Mouse (Mus musculus) kidney, postnatal 36 days (tissue): Measurements from ENCODE around the gene Enpp6.
"Not testable (repeated sequence)": the region's sequence is repeated elsewhere in the genome, so short reads cannot be mapped to it uniquely, and the experiment has no call there.

Source experiments
- DNase-seq, 2 experiments: peaks; one replicate each; pipeline ENCODE4 v3.0.0; 2021 to 2022; ENCODE audit warnings: mixed read lengths in 2 of 2

The Enpp6 gene

DNA sequence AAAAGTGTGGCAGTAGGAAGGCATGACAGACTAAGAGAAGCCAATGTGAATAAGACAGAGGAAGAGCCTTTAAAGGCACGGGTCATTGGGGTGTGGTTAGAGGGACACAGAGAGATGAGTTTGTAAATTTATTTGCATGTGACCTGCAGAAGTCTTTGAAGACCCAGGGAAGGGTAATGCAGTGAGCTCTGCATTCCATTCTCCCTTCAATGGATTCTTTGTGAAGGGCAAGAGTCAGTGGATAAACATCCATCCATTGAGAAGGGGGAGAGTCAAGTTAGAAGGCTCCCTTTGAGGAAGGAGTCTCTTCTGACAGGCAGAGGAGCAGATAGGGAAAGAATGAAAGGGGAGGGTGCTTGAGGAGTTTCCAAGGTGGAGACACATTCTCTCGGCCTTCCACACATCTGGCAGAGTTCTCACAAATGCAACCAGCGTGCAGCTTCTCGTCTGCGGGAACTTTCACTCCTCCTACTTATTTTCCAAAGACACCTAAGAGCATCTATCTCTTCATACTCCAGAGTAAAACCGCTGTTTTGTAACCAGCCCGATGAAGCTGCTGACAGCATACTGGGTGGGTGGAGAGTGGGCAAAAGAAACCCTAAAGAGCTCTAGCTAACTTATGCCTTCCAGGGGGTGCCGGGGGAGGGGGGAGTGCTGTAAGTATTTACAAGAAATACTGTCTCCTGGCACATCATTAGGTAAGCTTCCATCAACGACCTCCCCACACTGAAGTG, 9.4 kb downstream of the Enpp6 start:
- no peak for DNase-seq

DNA sequence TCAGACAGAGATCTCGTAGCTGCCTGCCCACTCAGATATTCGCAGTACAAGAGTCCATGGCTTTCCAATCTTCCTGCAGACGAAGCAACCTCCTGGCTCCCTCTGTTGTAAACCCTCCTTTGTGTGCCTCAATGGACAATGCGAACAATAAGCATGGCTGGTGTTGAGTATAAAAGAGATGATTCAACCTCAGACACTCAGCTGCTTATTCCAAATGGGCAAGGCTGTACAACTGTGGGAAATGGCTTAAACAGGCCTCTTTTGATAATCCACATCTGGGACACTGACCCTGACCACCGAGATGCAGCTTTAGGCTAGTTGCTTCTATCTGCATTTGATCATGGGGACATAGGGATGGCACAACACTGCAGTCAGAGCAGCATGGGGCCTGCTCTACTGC, 19.0 kb downstream of the Enpp6 start:
- DNase-seq = no peak

DNA sequence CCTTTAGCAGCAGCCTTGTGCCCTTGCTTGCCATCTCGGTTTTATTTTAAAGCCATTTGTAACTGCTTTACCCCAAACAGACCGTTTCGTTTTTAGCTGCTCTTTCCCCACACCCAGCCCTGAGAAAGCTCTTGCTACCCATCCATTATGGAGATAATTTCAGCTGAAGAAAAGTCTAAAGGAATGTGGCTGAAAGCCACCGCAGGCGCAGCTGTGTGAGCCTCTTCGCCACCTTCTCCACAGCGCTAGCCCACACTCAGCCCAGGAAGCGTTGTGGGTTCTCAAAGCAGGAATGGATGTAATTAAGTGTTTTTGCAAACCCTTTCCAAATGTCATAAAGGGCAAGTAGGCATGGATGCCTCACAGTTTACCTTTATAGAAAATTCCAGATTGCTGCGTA, 20.1 kb downstream of the Enpp6 start:
- DNase-seq = no peak

DNA sequence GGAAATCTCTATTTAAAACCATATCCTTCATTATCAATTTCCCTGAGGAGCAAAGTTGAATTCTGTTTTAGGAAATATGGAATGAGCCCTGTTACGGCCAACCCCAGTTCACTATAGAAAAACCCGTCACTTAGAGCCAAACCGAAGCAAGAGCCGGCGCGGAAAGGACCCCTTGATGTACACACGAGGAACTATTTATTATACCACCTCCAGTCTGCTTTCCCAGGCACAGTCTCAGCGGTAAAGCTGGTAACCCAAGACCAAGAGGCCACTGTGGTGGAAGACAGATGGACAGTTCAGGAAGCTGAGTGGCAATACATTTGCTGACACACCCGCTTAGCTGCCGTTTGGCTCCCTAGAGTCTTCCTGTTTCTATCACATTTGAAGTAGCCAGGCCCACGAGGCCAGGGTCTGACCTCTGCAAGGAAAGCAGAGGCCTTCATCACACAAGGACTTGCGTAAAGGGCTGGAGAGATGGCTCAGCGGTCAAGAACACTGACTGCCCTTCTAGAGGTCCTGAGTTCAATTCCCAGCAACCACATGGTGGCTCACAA, 21.6 kb downstream of the Enpp6 start:
- peak; percentile 49 to 64 for DNase-seq

DNA sequence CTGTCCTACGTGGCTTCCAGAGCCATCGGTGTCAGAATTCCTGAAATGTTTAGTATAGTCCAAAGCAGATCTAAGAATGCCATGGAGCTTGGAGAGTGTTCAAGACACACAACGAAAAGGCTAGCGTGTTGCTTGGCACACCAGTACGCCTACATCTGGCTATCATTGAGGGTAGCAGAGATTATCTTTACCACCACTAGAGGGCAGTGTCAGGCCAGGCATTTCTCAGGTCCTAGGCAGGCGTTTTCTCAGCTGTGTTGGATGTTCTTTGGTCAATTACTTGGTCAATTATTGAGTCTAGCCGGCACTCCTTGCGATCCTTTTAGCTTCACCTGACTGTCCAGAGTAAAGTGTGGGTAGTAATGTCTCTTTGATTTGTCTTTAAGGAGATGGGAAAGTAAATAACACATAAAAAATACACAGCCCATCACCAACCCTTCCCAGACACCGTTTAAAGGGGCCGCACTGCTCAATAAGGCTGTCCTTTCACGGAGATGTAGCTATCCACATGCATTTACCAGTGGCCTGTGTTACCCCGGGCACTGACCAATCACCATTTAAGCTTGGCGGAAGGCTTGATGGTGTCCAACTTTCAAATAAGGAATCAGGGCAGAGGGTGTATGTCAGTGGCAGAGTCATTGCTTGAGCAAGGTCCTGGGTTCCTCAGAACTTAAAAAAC, 29.7 kb downstream of the Enpp6 start:
- peak; percentile 71 to 80 for DNase-seq

DNA sequence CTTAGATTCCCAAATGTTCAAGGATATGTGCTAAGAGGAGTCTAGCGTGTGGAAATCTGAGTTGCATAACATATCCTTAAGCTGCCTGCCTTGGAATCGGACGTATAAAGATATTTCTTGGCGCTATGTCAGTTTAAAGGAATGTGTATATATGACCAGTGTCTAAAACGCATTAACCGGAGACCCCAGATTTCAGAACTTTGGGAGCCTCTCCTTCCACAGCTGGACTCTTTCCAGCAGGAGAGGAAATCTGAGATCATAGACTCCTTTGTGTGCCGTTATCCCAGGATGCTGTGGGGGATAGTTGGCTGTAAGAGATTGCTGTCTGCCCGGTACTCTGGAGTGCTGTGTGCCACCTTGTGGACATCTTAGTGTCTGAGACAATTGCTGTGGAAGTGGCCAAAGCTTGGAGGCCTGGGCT, 34.5 kb downstream of the Enpp6 start:
- peak in 1 of 2 experiments; percentile 21 for DNase-seq

DNA sequence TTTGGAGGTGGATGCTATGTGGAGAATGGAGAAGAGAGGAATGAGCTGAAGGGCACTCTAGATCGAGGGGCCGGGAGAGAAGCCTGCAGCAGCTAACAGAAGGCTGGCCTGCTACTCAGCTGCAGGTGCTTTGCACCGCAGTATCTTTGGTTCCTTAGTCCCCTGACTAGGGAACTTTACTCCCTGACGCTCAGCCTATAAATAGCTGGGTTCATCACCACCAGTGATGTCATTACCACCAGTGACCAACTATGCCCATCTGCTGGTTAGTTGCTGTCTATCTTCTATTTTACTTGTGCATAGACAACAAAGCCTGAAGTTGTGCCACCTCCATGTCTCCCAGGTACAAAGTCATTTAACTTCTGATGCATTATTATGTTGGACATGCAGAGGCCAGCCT, 37.9 kb downstream of the Enpp6 start:
- no peak for DNase-seq

DNA sequence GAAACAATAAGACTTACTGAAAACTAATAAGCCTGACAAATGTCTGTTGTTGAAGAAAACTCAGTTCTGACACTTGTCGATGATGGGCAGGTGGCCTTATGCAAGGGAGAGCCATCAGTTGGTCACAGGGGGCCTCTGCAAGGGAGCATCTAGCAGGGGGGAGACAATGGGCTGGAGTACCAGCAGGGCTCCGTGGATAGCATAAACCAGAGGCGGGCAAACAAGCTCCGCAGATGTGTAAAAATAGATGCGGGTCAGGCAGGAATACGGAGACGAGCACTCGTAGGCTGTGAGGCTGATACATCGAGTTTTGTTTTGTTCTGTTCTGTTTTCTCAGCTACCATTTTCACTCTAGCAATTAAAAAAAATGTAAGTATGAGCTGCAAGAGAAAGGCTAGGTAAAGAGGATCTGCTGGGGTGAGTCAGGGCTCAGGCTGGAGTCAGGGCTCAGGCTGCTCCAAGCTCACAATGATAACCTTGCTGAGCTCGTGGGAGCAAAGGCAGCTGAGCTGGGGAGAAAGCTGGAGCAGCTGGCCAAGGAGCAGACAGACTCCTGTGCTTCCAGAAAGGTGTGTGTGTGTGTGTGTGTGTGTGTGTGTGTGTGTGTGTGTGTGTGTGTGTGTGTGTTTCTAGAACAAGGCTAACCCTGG, 40.3 kb downstream of the Enpp6 start:
- no peak for DNase-seq

DNA sequence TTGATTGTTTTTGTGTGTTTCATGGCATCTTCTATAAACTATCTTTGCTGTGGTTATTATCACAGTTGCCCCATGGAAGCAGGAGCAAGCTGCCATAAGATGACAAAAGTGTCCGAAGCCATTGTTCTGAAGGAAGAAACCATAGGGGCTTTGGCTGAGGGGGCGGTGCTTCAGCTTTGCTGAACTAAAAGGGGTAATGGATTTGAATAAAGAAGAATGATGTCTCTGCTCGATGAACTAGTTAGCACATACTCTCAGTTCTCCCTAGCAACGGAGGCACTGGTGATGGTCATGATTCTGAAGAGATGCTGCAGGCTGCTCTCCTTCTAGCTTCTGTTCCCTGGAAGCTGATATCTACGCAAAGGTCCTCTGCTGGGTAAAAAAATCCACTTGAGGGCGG, 41.8 kb downstream of the Enpp6 start:
- no peak for DNase-seq

DNA sequence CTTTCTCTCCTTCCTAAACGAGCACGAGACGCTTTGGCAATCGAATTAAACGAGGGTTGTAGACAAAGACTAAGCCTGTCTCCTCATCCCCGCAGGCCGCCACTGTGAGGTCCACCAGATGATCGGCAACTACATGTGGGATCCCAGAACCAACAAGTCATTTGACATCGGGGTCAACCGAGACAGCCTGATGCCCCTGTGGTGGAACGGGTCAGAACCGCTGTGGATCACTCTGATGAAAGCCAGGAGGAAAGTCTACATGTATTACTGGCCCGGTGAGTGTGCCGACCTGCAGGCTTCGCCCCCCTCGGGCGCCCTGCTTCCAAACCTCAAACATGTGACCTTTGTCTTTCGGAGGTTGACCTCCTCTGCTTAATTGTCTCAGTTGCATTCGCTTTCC, 43.6 kb downstream of the Enpp6 start:
- no peak for DNase-seq

DNA sequence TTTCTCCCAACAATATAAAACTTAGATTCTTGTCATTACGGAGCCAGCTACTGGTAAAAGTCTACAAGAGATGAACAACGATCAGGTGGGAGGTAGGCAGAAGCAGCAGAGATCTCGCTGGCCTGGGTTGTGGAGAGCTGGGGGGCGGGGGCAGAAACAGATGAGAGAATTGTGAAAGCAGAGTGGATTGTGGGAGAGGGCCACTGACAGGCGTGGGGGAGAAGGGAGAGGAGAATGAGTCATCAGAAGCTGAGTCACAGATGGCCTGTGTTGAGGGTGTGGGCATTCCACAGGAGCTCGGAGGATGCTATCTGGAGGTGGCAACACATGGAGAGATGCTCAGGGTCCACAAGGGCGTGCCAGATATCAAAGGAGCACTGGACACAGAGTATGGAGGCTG, 45.4 kb downstream of the Enpp6 start:
- no peak for DNase-seq

DNA sequence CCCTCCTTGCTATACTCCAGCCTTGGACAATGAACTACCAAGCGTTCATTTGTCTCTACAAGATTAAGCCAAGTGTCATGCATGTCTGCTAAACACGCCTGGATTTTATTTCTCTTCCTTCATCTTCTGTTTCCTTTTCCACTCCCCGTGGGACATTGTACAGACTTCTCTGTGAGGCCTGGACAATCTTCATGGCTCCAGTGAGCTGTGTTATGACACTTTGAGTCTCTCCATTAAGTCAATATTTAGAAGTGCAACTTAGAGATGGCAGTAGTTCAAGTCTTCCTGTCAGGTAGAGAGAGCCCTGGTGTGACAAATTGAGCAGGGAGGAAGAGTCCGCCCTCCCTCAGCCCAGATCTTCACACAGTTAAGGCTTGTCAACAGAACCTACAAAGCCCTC, 47.3 kb downstream of the Enpp6 start:
- no peak for DNase-seq

DNA sequence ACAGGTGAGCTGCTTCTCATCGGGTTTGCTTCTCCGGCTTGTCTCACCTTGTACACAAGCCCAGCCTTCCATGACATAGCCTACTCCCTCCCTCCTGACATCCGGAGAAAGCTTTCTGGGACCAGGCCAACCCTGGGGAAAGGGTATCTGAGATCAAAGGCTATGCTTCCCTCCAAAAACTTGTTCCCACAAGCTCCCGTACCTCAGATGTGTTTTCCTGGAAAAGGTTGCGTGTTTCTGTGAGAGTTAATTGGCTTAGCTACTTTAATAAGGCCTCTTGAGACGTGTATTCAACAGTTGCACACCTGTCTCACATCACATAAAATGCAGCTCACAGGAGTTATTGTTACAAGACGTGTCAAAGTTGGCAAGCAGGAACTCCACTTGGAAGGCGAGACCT, 49.8 kb downstream of the Enpp6 start:
- no peak for DNase-seq

DNA sequence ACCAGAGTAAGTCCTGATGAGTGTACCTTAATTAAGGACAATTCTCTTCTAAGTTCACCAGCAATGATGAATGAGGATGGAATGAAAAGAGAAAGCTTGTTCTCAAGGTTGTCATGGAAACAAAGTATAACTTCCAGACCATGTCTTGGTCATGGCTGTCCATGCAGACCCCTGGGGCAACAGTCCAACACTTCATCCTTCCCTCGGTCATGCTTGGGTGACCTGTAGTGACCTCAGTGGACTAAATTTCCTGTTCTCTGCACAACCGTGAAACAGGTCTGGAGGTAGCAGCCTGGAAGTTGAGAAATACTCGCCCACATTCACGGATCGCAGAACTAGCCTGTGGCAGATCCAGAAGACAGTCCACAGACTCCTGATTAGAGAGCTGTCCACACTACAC, 50.7 kb downstream of the Enpp6 start:
- peak; percentile 9 to 20 for DNase-seq

DNA sequence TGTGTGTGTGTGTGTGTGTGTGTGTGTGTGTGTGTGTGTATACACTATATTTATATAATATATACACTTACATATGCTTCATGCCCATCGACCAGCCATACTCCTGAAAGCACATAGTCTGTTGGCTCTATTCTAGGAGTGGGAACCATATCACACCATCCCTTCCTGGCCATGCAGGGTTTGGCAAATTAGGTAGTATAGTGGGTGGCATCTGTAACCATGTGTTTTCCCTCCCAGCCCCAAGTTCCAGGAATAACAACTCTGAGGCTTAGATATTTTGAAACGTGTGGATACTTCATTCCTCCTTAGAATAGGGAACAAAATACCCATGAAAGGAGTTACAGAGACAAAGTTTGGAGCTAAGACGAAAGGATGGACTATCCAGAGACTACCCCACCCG, 53.5 kb downstream of the Enpp6 start:
- not testable (repeated sequence) for DNase-seq

DNA sequence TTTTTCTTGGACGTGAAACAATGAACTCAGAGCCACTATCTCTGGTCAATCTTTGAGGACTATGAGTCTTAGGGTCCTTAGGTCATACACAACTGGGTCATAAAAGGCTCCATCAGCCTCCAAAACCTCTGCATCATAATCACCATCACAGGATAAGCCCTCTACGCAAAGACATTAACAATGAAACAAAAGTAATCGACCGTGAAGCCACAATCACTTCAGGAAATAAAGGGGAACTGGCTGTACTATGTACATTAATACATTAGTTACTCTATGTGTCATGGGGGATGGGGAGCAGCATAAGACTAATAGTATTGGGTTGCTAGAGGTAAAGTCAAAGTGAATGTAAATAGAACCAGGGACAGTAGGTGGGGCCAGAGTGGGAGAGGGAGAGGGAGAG, 59.7 kb downstream of the Enpp6 start:
- no peak for DNase-seq

DNA sequence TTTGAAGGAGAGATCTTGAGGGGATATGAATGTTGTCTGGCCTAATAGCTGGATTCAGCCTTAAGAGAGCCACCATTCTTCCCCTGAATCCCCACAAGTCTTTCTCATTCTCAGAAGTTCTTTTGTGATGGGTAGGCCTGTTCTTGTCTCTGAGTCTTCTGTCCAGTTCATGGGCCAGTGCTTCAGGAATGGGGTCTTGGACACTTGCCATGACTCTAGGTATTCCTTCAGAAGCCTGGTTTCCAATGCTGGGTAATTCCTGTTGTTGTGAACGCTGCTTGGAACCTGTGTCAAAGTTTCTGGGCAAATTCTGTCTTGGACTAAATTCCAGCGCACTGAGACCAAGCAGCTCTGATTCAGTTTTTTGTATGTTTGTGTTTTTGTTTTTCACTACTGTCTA, 60.5 kb downstream of the Enpp6 start:
- peak; percentile 34 to 49 for DNase-seq

DNA sequence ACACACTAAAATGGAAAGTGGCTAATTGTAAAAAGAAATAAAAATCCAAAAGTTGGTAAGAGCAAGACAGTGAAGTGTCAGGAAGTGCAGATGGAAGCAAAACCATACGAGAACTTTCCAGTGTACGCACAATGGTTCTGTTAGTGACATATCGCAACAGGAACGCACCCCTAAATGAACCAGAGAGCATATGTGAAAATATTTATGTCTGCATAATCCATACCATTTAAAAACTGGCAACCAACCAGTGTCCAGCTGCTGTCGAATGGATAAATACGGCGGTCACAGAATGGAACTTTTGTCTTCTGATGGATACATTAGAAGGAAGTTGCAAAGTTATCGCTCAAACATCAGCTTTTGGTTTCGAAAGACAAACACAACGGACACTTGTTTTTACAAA, 61.9 kb downstream of the Enpp6 start:
- DNase-seq = no peak

DNA sequence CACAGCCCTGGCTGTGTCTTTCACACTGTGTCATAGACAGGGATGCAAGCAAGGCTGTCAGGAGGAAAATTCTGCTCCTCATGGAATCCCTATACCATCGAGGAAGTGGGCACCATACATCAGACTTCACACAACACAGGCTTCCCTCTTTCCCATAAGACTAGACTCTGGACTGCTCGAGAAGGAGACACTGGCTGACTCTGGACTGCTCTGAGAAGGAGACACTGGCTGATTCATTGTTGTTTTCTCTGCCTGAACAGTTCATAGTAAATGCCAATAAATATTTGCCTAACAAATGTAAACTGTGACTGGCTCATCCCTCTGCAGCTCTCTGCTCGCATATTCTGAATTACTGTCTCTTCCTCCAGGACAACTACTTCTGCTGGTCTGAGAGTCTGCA, 66.0 kb downstream of the Enpp6 start:
- no peak for DNase-seq

DNA sequence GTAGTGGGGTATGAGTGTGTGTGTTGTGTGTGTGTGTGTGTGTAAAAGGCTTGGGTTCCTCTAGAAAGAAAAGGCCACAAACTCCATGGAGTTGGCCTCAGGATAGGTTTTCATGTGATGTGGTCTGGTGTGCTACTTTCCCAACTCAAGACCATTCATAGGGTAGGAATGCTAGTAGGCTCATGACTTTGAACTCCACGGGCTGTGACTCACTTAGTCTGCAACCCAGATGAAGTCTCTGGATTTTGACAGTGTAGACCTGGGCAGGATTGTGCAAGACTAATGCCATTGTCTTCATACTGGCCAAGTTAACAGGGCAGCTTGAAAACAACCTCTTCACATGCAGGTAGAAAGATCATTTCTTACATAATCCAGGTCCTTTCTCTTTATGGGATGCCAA, 69.4 kb downstream of the Enpp6 start:
- no peak for DNase-seq

DNA sequence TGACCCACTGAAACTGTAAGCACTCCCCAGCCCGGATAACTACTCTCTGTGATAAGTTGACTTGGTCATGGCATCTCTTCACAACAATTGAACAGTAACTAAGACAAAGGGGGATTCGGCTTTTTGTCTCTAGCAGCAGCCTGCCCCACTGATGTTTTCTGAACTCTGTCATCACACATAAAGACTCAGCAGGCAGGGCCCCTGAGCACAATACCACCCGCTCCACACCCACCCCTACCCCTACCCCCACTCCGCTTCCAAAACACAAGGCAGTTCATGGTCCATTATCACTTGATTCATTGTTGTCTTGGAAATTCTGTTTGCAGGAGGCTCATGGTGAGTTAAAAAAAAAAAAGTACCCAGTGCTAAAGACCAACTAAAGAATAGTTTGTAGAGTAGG, 71.8 kb downstream of the Enpp6 start:
- no peak for DNase-seq

DNA sequence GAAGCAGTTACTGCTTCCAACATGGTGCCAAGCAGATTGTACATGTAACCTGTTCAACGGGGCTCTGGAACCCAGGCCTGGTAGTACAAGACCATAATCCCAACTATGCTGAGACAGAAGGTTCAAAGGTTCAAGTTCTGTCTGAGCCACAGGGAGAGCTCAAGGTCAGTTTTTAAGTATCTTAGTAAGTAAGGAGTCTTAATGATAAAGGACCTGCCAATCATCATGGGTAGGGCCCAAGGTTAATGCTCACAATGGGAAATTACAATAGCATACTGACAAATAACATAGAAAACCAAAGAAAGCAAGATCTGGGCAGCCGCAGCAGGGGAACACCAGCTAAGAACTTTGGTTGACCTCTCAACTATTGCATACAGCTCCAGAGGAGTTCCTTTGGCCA, 72.3 kb downstream of the Enpp6 start:
- DNase-seq = no peak

DNA sequence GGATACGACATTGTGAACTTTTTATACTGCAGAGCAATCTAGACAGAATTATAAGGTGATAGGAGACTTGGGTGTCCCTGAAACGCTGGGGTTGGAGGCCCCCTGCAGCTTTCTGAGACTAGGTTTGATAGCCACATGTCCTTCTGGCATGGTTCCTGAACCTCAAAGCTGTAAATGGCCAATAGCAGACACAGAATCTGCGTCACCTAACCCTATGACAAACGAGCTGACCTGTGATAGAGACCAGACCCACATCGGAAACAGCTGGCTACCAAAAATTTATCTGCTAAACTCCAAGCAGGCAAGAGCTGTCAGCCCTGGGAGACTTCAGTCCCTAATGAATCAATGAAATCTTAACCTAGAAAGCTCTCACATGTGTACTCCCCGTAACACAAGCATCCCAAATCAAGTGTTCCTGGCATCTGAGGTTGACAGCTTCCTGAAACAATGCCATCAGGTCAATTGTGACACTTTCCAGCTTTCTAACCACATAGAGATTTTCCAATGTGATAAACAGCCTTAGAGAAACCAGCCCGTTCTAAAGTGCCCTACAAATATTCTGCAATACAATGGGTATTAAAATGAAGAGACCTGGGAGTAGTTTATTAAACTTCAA, 74.5 kb downstream of the Enpp6 start:
- DNase-seq = no peak

DNA sequence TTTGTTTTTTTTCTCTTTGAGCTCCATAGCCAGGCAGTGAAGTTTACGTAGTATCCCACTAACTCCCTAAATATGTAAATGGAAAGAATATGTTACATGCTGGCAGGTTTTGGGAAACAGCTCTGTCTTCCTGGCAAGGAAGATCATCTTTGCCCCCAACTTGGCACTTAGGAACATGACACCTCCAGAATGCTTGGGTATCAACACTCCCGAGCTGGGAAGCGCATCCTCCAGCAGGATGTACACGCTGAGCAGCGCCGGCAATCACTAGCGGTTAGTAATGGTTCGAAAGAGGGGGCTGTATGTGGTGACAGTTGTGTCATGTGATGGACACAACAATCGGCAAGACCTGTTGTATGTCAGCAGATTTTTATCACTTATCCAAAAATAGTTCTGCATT, 80.4 kb downstream of the Enpp6 start:
- no peak for DNase-seq
